Mouse (Mus musculus) liver, embryonic 14.5 days (tissue): ENCODE results near the gene Srd5a3. TPM values are rescaled to one million over a fixed set of nuclear protein-coding genes. Genes with fewer than 3 reads are reported as not detected.

Experiments used
- ATAC-seq: fragments of 200-750 bp; cut with Nextera tagmentation; 2 replicates; pipeline ENCODE4 v1.8.0; 2017; ENCODE audit warnings: moderate number of reproducible peaks, mild to moderate bottlenecking, moderate library complexity; ENCODE audit not compliant: insufficient read depth
- DNase-seq, 3 experiments: peaks; one replicate each; pipeline ENCODE4 v3.0.0-alpha.2; 2012 to 2013; ENCODE audit warnings: low read depth in 3 of 3, low spot score in 3 of 3
- H3K27ac ChIP-seq: fragments of 300-500 bp; sonication (generic); 2 replicates; pipeline ENCODE4 v1.5.1; 2014; ENCODE audit warnings: moderate library complexity, mild to moderate bottlenecking, control low read depth, inconsistent platforms
- H3K27me3 ChIP-seq: fragments of 300-500 bp; sonication (generic); 2 replicates; pipeline ENCODE4 v1.6.1; 2014; ENCODE audit warnings: mild to moderate bottlenecking, low read length, moderate library complexity; ENCODE audit not compliant: control insufficient read depth, insufficient read depth
- H3K36me3 ChIP-seq: fragments of 300-500 bp; sonication (generic); replicated peaks from 2 replicates; pipeline ENCODE4 v1.6.1; 2014; ENCODE audit warnings: low read depth; ENCODE audit not compliant: control insufficient read depth, insufficient read depth
- H3K4me1 ChIP-seq, 2 experiments: fragments of 200-500 bp in 1 of 2; fragments of 300-500 bp in 1 of 2; sonication (generic) in 1 of 2; replicated peaks; 2 replicates each; pipeline ENCODE4 v1.6.1; 2012 to 2014; ENCODE audit warnings: antibody characterized with exemption in 1 of 2, inconsistent platforms in 1 of 2, low read length in 1 of 2; ENCODE audit not compliant: control insufficient read depth in 2 of 2, insufficient read depth in 2 of 2
- H3K4me2 ChIP-seq: fragments of 300-500 bp; sonication (generic); 2 replicates; pipeline ENCODE4 v1.6.1; 2014; ENCODE audit warnings: low read depth, mild to moderate bottlenecking, control low read depth, moderate library complexity
- H3K4me3 ChIP-seq, 2 experiments: fragments of 200-500 bp in 1 of 2; fragments of 300-500 bp in 1 of 2; sonication (generic) in 1 of 2; 2 replicates each; pipeline ENCODE4 v1.5.1; 2012 to 2014; ENCODE audit warnings: low read depth in 2 of 2, low read length in 2 of 2, mild to moderate bottlenecking in 2 of 2, control low read depth in 1 of 2, inconsistent platforms in 1 of 2, moderate library complexity in 1 of 2; ENCODE audit not compliant: insufficient read depth in 1 of 2
- H3K9ac ChIP-seq: fragments of 300-500 bp; sonication (generic); replicated peaks from 2 replicates; pipeline ENCODE4 v1.6.1; 2014; ENCODE audit warnings: mild to moderate bottlenecking, control low read depth, moderate library complexity
- H3K9me3 ChIP-seq: fragments of 300-500 bp; sonication (generic); 2 replicates; pipeline ENCODE4 v1.6.1; 2016; ENCODE audit warnings: low read length, mixed read lengths; ENCODE audit not compliant: control insufficient read depth
- CTCF ChIP-seq: IDR thresholded peaks from 2 replicates; pipeline ENCODE4 v1.5.1; 2016; ENCODE audit warnings: antibody characterized with exemption, low read depth, control low read depth
- EP300 ChIP-seq: IDR thresholded peaks from 2 replicates; pipeline ENCODE4 v1.6.1; 2016; ENCODE audit warnings: antibody characterized with exemption, low read depth
- WGBS: fragments of 180-500 bp; shearing (Covaris S2); extraction: QIAGEN DNeasy Blood & Tissue Kit; methylation state at CpG from one replicate; pipeline ENCODE4 v1.1.7; 2014; ENCODE audit not compliant: insufficient replicate concordance; 5-methylcytosine and 5-hydroxymethylcytosine counted together
- polyA plus RNA-seq, 2 experiments: library from polyadenylated mRNA; depleted of rRNA in 1 of 2; stranded (reverse) in 1 of 2; unstranded in 1 of 2; fragments of >200 nt; fragmentation: Nextera tagmentation in 1 of 2; extraction: Ambion mirVana in 1 of 2; gene quantifications; 2 replicates each; pipeline versions ENCODE4 v1.2.1 to v1.2.3; 2012 to 2014

Srd5a3 gene
- polyA plus RNA-seq, 2 experiments: 8.8 to 14.3 TPM

DNA sequence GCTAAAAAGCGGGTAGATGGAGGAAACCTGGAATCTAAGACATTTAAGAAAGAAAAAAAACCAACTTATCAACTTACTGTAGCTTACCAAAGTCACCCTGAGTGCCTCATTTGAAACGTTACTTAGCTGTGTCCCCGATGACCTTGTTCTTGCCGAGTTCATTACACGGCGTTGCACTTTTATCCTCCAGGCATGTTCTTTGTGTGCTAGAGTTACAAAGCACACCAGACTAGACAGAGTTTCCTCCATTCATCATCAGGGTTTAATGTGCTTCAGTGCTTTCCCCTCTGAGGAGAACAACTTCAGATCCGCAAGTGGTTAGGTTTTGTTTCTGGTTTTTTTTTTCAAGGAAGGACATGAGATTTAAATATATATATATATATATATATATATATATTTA lies 24.8 kb downstream of the Srd5a3 start:
- H3K9ac ChIP-seq: no peak overlapping the region
- no peaks in the 10 kb centered on the region for H3K9me3 ChIP-seq
- no peak for TF ChIP-seq CTCF
- TF ChIP-seq EP300: no peak
- DNase-seq (no peak), ATAC-seq (no peak)
- 83% methylated on average over 7 of the region's 7 CpGs for WGBS
- no peak overlapping the region for H3K4me3 ChIP-seq
- H3K4me2 ChIP-seq: no peak overlapping the region
- H3K27ac ChIP-seq: no peak overlapping the region
- H3K36me3 ChIP-seq: no peaks in the 10 kb centered on the region
- no peaks in the 10 kb centered on the region for H3K27me3 ChIP-seq
- H3K4me1 ChIP-seq: peaks cover 0 to 17% of the 10 kb centered on the region in 2 experiments; a peak in 2 of 4 replicates

DNA sequence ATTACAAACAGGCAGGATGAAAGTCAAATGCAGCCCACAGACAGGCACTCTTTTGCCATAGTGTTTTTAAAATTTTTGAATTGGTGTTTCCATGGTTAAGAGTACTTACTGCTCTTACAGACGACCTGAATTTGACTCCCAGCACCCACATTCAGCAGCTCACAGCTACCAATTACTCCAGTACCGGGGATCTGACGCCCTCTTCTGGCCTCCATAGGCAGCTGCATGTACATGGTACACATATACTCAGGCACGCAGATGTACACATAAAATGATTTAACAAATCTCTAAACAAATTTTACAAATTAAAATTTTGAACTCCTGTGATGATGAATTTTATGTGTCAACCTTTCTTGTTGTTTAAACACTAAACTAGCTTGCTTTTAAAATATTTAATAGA lies 30.5 kb downstream of the Srd5a3 start:
- Histone ChIP-seq H3K4me1 (peaks cover 0 to 3% of the 10 kb centered on the region in 2 experiments; a peak in 1 of 4 replicates), H3K9ac (no peak overlapping the region), H3K27ac (no peak overlapping the region), H3K36me3 (no peaks in the 10 kb centered on the region), H3K4me2 (no peak overlapping the region), H3K27me3 (no peaks in the 10 kb centered on the region), H3K4me3 (no peak overlapping the region), H3K9me3 (no peaks in the 10 kb centered on the region)
- TF ChIP-seq CTCF: 0 out of 2 replicates have a peak, but pooled peaks have one; percentile 17
- TF ChIP-seq EP300: no peak
- 65% methylated on average over 4 of the region's 4 CpGs for WGBS
- ATAC-seq (no peak), DNase-seq (no peak)

DNA sequence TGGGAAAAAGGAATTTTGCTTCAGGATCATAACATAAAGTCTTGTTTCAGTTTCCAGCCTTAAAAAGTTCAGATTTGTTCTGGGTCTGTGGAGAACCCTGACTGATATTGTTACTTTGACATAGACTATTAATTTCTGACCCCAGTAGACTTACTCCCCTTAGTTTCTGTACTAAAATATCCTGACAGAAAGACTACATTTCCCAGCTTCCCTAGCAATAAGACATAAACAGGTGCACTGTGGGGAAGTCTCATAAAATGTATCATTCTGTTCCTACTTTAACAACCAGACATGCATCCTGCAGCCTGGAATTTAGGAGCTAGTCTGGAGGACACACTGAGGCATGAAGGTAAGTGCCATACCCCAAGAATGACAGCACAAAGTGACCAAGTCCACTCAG lies 31.0 kb downstream of the Srd5a3 start:
- ATAC-seq (no peak), DNase-seq (no peak)
- Histone ChIP-seq H3K4me2 (no peak overlapping the region), H3K27ac (no peak overlapping the region), H3K9me3 (no peaks in the 10 kb centered on the region), H3K36me3 (no peaks in the 10 kb centered on the region), H3K4me3 (no peak overlapping the region), H3K4me1 (peaks cover 0 to 3% of the 10 kb centered on the region in 2 experiments; a peak in 1 of 4 replicates), H3K27me3 (no peaks in the 10 kb centered on the region), H3K9ac (no peak overlapping the region)
- TF ChIP-seq EP300 (no peak), CTCF (no peak)

DNA sequence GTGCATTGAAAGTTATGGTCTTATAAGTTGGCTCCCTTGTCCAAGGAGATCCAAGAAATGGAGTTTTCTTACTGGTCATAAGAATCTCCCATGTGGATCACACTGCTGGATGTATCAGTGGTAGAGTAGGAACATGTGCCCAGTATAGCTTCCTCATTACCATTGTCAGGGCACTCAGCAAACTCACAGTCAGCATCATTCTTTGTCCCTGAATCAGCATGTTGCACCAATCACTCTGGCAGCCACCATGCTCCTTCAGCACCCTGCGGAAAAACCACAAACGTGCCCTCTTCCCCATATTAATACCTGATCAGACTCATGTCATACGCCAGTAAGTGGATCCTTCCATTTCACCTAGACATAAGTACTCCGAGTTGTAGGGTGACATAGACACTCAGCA lies 35.0 kb downstream of the Srd5a3 start:
- H3K9ac ChIP-seq: no peak overlapping the region
- no peak overlapping the region for H3K4me3 ChIP-seq
- H3K27ac ChIP-seq: no peak overlapping the region
- no peak overlapping the region for H3K4me2 ChIP-seq
- H3K27me3 ChIP-seq: no peaks in the 10 kb centered on the region
- TF ChIP-seq EP300: no peak
- TF ChIP-seq CTCF: no peak
- H3K36me3 ChIP-seq: no peaks in the 10 kb centered on the region
- H3K9me3 ChIP-seq: no peaks in the 10 kb centered on the region
- no peak for ATAC-seq
- H3K4me1 ChIP-seq: peaks cover 2% of the 10 kb centered on the region in 2 experiments; a peak in 1 of 4 replicates
- 56% methylated on average over 4 of the region's 4 CpGs for WGBS
- no peak for DNase-seq

DNA sequence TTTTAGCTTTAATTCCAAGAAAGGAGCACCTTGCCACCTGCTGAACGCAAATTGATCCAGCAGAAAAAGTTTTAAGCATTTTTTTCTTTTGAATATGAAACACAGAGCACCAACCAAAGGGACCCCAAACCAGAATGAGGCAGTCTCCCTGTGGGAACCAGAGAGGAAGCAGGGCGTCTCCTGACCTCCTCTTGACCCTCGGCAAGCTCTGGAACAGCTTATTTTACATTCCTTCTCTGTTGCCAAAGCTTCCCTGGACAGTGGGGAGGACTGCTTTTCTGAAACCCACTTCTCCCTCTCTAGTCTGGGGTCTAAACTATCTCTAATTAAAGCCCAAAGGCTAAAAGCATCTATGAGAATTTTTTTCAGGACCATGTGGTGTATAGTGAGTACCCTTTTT lies 36.3 kb downstream of the Srd5a3 start:
- Histone ChIP-seq H3K4me2 (no peak overlapping the region), H3K27me3 (no peaks in the 10 kb centered on the region), H3K4me1 (peaks cover 2% of the 10 kb centered on the region in 2 experiments; a peak in 1 of 4 replicates), H3K9ac (no peak overlapping the region), H3K27ac (no peak overlapping the region), H3K36me3 (no peaks in the 10 kb centered on the region), H3K4me3 (no peak overlapping the region), H3K9me3 (no peaks in the 10 kb centered on the region)
- WGBS: 38% methylated on average over 3 of the region's 3 CpGs
- TF ChIP-seq CTCF (no peak), EP300 (no peak)
- DNase-seq: no peak
- ATAC-seq: no peak
